Mouse (Mus musculus) left cerebral cortex, adult 11 months (tissue): Measurements from ENCODE around the gene Gm11758.
"Not testable (repeated sequence)": the region's sequence is repeated elsewhere in the genome, so short reads cannot be mapped to it uniquely, and the experiment has no call there.

Experiments used
- DNase-seq: peaks from one replicate; pipeline ENCODE4 v3.0.0; 2022; ENCODE audit warnings: low spot score

Gm11758 gene

GRCm38 (mm10) chr4:73876166-73876565 is at the start of gene Gm11758:
Gene Gm11758, minus strand, starts transcription at chr4:73876266.
- not testable (repeated sequence) for DNase-seq

- not testable (repeated sequence) for DNase-seq
Measured at GRCm38 (mm10) chr4:73920660-73921059, 44.6 kb upstream of the Gm11758 start, which contains the start of gene Gm11756. Gene Gm11756, minus strand, starts transcription at chr4:73920760.

GRCm38 (mm10) chr4:73905853-73906252 is 29.8 kb upstream of the Gm11758 start, which contains the start of gene Gm13871:
Gene Gm13871, minus strand, starts transcription at chr4:73905953.
- DNase-seq, result not testable (repeated sequence)

DNA sequence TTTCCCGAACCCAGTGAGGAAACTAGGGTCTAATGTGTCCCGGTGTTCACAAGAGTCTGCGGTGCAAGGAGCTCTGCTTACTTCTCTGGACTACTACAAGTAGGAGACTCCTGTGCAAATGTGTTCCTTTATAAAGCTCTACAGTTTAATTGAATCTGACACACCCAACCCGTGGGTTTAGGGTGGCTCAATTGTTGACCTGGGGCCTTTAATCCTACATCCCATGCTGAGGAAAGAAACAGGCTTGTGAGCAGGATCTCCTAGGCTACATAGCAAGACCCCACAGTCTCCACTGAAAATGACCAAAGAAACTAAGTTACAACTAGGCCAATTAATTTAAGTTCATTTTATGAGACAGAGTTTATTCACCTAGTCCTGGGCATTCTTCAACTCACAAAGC is 14.9 kb upstream of the Gm11758 start, which contains the start of gene Gm11757:
TSS of gene Gm11757 (minus strand) at position 101 of the 400 bp plus-strand sequence.
- DNase-seq, result not testable (repeated sequence)

DNA sequence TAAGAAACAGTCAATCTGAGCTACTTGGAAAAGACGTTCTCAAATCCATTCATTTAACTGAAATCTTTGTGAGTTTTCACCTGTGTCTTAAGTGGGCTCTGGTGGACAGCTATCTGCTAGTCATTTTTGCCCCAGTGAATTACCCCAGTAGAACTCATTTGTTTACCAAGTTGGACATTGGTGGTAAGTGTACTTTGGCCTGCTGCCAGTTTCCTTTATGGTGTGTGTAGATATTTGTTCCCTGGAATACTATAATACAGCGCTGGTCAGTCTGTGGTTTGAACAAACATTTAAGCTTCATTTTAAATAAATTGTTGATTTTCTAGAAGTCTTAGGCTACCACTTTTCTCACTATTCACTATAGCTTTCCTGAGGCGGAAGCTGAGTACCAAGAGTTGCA is 49.5 kb downstream of the Gm11758 start:
- no peak for DNase-seq
